Mouse (Mus musculus) intestine, embryonic 16.5 days (tissue): ENCODE results near the gene Rin3. TPM values are rescaled to one million over a fixed set of nuclear protein-coding genes. Genes with fewer than 3 reads are reported as not detected.

ENCODE experiments used
- ATAC-seq: fragments of 200-750 bp; cut with Nextera tagmentation; 2 replicates; pipeline ENCODE4 v1.8.0; 2017; ENCODE audit warnings: moderate TSS enrichment, moderate library complexity
- H3K27ac ChIP-seq: fragments of 300-500 bp; sonication (generic); 2 replicates; pipeline ENCODE4 v1.5.1; 2014; ENCODE audit warnings: mild to moderate bottlenecking, low read length
- H3K27me3 ChIP-seq: fragments of 300-500 bp; sonication (generic); replicated peaks from 2 replicates; pipeline ENCODE4 v1.6.1; 2014; ENCODE audit warnings: low read length, control low read depth, mixed read lengths; ENCODE audit not compliant: control insufficient read depth, insufficient read depth
- H3K36me3 ChIP-seq: fragments of 300-500 bp; sonication (generic); 2 replicates; pipeline ENCODE4 v1.6.1; 2014; ENCODE audit warnings: low read length, control low read depth; ENCODE audit not compliant: control insufficient read depth, insufficient read depth
- H3K4me1 ChIP-seq: fragments of 300-500 bp; sonication (generic); 2 replicates; pipeline ENCODE4 v1.6.1; 2014; ENCODE audit warnings: low read length, control low read depth, mixed read lengths; ENCODE audit not compliant: control insufficient read depth, insufficient read depth
- H3K4me2 ChIP-seq: fragments of 300-500 bp; sonication (generic); 2 replicates; pipeline ENCODE4 v1.6.1; 2014; ENCODE audit warnings: low read depth, low read length, control low read depth
- H3K4me3 ChIP-seq: fragments of 300-500 bp; sonication (generic); 2 replicates; pipeline ENCODE4 v1.5.1; 2014; ENCODE audit warnings: mild to moderate bottlenecking, low read length
- H3K9ac ChIP-seq: fragments of 300-500 bp; sonication (generic); 2 replicates; pipeline ENCODE4 v1.6.1; 2014; ENCODE audit warnings: low read depth, low read length
- H3K9me3 ChIP-seq: fragments of 300-500 bp; sonication (generic); 2 replicates; pipeline ENCODE4 v1.6.1; 2016; ENCODE audit warnings: low read length, control low read depth; ENCODE audit not compliant: control insufficient read depth
- WGBS: fragments of 180-500 bp; shearing (Covaris S2); extraction: QIAGEN DNeasy Blood & Tissue Kit; methylation state at CpG from one replicate; pipeline ENCODE4 v1.1.7; 2014; 5-methylcytosine and 5-hydroxymethylcytosine counted together
- polyA plus RNA-seq: library from polyadenylated mRNA; unstranded; fragments of >200 nt; fragmentation: Nextera tagmentation; extraction: Ambion mirVana; gene quantifications from 2 replicates; pipeline ENCODE4 v1.2.1, GENCODE M21; 2015

The Rin3 gene
- polyA plus RNA-seq, 1 experiment from 2014 or later, result 10.3 TPM

DNA sequence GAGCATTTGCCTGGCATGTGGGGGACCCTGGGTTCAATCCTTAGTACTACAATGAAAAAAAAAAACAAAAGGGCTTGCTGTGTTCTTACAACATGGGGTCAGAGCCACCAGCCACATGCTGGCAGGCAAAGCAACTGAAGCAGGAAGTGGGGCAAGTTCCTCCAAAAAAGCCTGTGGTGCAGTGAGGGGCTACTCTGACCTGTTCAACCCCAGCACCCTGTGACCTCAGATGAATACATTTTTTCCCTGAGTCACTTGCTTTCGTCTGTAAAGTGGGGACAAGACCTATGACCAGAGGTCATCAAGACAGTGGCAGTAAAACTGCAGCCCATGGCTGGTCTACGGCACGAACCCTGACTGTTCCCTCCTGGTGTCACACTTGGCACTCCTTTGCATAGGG is 84.2 kb downstream of the Rin3 start:
- Histone ChIP-seq H3K9me3 (no peaks in the 10 kb centered on the region), H3K27ac (no peak overlapping the region), H3K4me1 (peaks cover 9% of the 10 kb centered on the region), H3K4me3 (no peak overlapping the region), H3K4me2 (no peak overlapping the region), H3K27me3 (no peaks in the 10 kb centered on the region), H3K36me3 (peaks cover 6% of the 10 kb centered on the region), H3K9ac (no peak overlapping the region)
- WGBS, result 77% methylated on average over 3 of the region's 3 CpGs
- ATAC-seq, result no peak

GRCm38 (mm10) chr12:102368066-102368465 is 85.2 kb downstream of the Rin3 start:
- no peak for ATAC-seq

DNA sequence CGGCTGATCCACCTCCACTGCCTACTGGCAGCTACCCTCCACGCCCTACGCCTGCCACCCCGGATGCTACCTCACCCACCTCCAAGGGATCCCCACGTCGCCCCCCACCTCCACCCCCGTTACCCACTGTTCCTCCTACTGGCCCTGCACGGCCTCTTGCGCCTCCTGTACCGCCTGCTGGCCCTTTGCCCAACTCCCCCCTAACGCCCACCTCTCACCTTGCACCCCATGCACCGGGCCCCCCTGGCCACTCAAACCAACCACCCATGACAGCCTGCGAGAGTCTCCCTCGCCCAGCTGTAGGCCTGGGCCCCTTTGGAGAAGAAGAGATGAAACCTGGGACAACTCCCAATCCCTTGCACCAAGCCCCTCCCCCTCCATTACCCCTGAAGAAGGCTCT is 85.7 kb downstream of the Rin3 start:
- Histone ChIP-seq H3K4me1 (peaks cover 9% of the 10 kb centered on the region), H3K9me3 (no peaks in the 10 kb centered on the region), H3K4me3 (no peak overlapping the region), H3K9ac (no peak overlapping the region), H3K27ac (no peak overlapping the region), H3K27me3 (no peaks in the 10 kb centered on the region), H3K4me2 (no peak overlapping the region), H3K36me3 (peaks cover 3% of the 10 kb centered on the region)
- no peak for ATAC-seq
- WGBS, result 86% methylated on average over 14 of the region's 14 CpGs

More at GRCm38 (mm10) chr12:102368066-102368465, 85.2 kb downstream of the Rin3 start:
- peaks cover 3% of the 10 kb centered on the region for H3K36me3 ChIP-seq
- H3K9me3 ChIP-seq, result no peaks in the 10 kb centered on the region
- no peak overlapping the region for H3K4me2 ChIP-seq
- no peak overlapping the region for H3K4me3 ChIP-seq
- no peak overlapping the region for H3K27ac ChIP-seq
- H3K27me3 ChIP-seq, result no peaks in the 10 kb centered on the region
- peaks cover 9% of the 10 kb centered on the region for H3K4me1 ChIP-seq
- 72% methylated on average over 7 of the region's 7 CpGs for WGBS
- H3K9ac ChIP-seq, result no peak overlapping the region

- WGBS, result 61% methylated on average over 22 of the region's 22 CpGs
- no peak overlapping the region for H3K4me3 ChIP-seq
- no peak for ATAC-seq
- H3K9ac ChIP-seq, result 0 out of 2 replicates have a peak overlapping the region, but pooled peaks have one; percentile 2
- H3K4me1 ChIP-seq, result peaks cover 9% of the 10 kb centered on the region
- no peaks in the 10 kb centered on the region for H3K27me3 ChIP-seq
- no peaks in the 10 kb centered on the region for H3K9me3 ChIP-seq
- no peak overlapping the region for H3K4me2 ChIP-seq
- no peak overlapping the region for H3K27ac ChIP-seq
- peaks cover 3% of the 10 kb centered on the region for H3K36me3 ChIP-seq
These were observed 86.8 kb downstream of the Rin3 start for GRCm38 (mm10) chr12:102369488-102370235.

- H3K4me1 ChIP-seq, result peaks cover 9% of the 10 kb centered on the region
- peaks cover 3% of the 10 kb centered on the region for H3K36me3 ChIP-seq
- no peak overlapping the region for H3K4me2 ChIP-seq
- 89% methylated on average over 4 of the region's 4 CpGs for WGBS
- no peak overlapping the region for H3K9ac ChIP-seq
- H3K4me3 ChIP-seq, result no peak overlapping the region
- H3K27me3 ChIP-seq, result no peaks in the 10 kb centered on the region
- no peaks in the 10 kb centered on the region for H3K9me3 ChIP-seq
- H3K27ac ChIP-seq, result no peak overlapping the region
- ATAC-seq, result no peak
These were observed 88.2 kb downstream of the Rin3 start for GRCm38 (mm10) chr12:102370931-102371500.

DNA sequence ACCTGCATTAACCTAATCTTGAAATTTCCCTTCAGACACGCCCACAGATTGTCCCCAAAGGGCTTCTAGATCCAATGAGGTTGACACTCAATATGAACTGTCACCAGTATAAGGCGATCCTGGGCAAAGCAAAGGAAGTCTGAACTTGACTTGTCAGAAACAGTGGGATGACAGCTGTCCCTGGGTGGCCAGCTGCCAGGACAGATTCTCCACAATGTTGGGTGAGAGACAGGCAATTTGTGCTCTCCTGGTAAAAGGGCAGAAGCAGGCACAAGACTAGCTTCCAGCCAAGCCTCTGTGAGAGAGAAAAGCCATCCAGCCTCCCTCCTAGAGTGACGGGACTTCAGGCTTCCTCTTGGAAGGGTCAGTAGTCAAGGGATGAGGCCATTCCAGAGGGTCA is 89.5 kb downstream of the Rin3 start:
- no peak for ATAC-seq
- no peaks in the 10 kb centered on the region for H3K27me3 ChIP-seq
- H3K4me3 ChIP-seq, result no peak overlapping the region
- no peaks in the 10 kb centered on the region for H3K9me3 ChIP-seq
- no peak overlapping the region for H3K9ac ChIP-seq
- H3K4me2 ChIP-seq, result no peak overlapping the region
- no peak overlapping the region for H3K27ac ChIP-seq
- peaks cover 9% of the 10 kb centered on the region for H3K4me1 ChIP-seq
- 81% methylated on average over 3 of the region's 3 CpGs for WGBS
- peaks cover 3% of the 10 kb centered on the region for H3K36me3 ChIP-seq

DNA sequence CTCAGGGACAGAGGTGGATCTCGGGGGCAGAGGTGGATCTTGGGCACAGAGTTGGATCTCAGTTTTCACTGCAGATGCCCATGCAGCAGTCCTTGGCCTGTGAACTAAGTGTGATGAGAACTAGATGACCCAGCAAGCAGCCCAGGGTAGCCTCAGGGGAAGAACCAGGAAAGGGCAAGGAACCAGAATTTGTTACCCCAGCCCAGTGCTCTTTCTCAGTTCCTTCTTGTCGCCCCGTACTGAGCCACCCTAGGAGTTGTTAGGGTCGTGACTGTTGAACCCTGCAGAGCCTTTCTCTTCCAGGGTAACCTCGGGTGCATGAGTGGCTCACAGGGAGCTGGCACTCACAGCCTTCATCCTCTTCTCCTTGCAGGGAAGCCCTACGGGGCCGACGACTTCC is 99.3 kb downstream of the Rin3 start:
- H3K27me3 ChIP-seq, result no peaks in the 10 kb centered on the region
- 77% methylated on average over 8 of the region's 8 CpGs for WGBS
- H3K4me3 ChIP-seq, result no peak overlapping the region

GRCm38 (mm10) chr12:102383288-102383687 is 100.4 kb downstream of the Rin3 start:
- WGBS, result 87% methylated on average over 9 of the region's 9 CpGs
- no peak for ATAC-seq
- H3K4me3 ChIP-seq, result no peak overlapping the region
- H3K36me3 ChIP-seq, result peaks cover 6% of the 10 kb centered on the region; the same call in 1 of the 2 replicates
- H3K27ac ChIP-seq, result no peak overlapping the region
- no peaks in the 10 kb centered on the region for H3K4me1 ChIP-seq
- H3K9me3 ChIP-seq, result no peaks in the 10 kb centered on the region
- H3K4me2 ChIP-seq, result no peak overlapping the region
- H3K9ac ChIP-seq, result no peak overlapping the region
- no peaks in the 10 kb centered on the region for H3K27me3 ChIP-seq

More for the DNA sequence above, 99.3 kb downstream of the Rin3 start:
- ATAC-seq, result no peak
- Histone ChIP-seq H3K9ac (no peak overlapping the region), H3K36me3 (peaks cover 6% of the 10 kb centered on the region; the same call in 1 of the 2 replicates), H3K4me1 (no peaks in the 10 kb centered on the region), H3K4me2 (no peak overlapping the region), H3K9me3 (no peaks in the 10 kb centered on the region), H3K27ac (no peak overlapping the region)

DNA sequence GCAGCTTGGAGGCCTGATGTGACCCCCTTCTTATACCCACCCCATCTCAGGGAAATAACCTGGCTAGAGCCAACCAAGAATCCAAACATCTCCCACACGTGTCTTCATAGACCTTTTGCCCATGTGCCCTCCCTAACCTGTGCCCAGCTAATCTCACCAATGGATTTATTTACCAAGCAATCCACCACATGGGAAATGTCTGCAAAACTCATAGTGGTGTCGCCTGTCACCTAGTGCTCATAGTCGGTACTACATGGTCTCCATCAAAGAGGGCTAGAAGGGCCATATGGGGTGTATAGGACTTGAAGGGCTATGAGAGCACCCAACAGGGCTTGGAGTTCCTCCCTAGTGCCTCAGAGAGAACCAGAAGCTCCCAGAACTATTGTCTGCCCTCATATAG is 102.0 kb downstream of the Rin3 start:
- Histone ChIP-seq H3K27ac (no peak overlapping the region), H3K9ac (no peak overlapping the region), H3K4me1 (no peaks in the 10 kb centered on the region), H3K4me3 (no peak overlapping the region), H3K36me3 (peaks cover 6% of the 10 kb centered on the region; the same call in 1 of the 2 replicates), H3K9me3 (no peaks in the 10 kb centered on the region), H3K27me3 (no peaks in the 10 kb centered on the region), H3K4me2 (no peak overlapping the region)
- ATAC-seq, result no peak
- WGBS, result 20% methylated on average over 3 of the region's 3 CpGs
